Mouse (Mus musculus) stomach, embryonic 15.5 days (tissue): ENCODE measurements at regions not wholly inside any gene's neighbourhood (a gene's known extent, or its start where the extent isn't known, plus 50 kb on each side); places are given as distances from the start of the nearest gene placed in this dataset.
A peak's percentile ranks its signal among the peaks of the same experiment; 100 is the strongest.

ENCODE experiments used
- ATAC-seq: fragments of 200-750 bp; cut with Nextera tagmentation; 2 replicates; pipeline ENCODE4 v1.8.0; 2017; ENCODE audit warnings: low read depth, moderate number of reproducible peaks, moderate TSS enrichment; ENCODE audit not compliant: insufficient read depth, low FRiP score
- H3K27ac ChIP-seq: fragments of 300-500 bp; sonication (generic); 2 replicates; pipeline ENCODE4 v1.5.1; 2015; ENCODE audit warnings: mild to moderate bottlenecking, inconsistent platforms
- H3K27me3 ChIP-seq: fragments of 300-500 bp; sonication (generic); replicated peaks from 2 replicates; pipeline ENCODE4 v1.6.1; 2015; ENCODE audit warnings: inconsistent platforms
- H3K36me3 ChIP-seq: fragments of 300-500 bp; sonication (generic); 2 replicates; pipeline ENCODE4 v1.6.1; 2015; ENCODE audit warnings: inconsistent platforms
- H3K4me1 ChIP-seq: fragments of 300-500 bp; sonication (generic); 2 replicates; pipeline ENCODE4 v1.6.1; 2015; ENCODE audit warnings: inconsistent platforms
- H3K4me2 ChIP-seq: fragments of 300-500 bp; sonication (generic); 2 replicates; pipeline ENCODE4 v1.6.1; 2015; ENCODE audit warnings: mild to moderate bottlenecking, inconsistent platforms
- H3K4me3 ChIP-seq: fragments of 300-500 bp; sonication (generic); replicated peaks from 2 replicates; pipeline ENCODE4 v1.5.1; 2015; ENCODE audit warnings: inconsistent platforms
- H3K9ac ChIP-seq: fragments of 300-500 bp; sonication (generic); 2 replicates; pipeline ENCODE4 v1.6.1; 2015; ENCODE audit warnings: inconsistent platforms
- H3K9me3 ChIP-seq: fragments of 300-500 bp; sonication (generic); 2 replicates; pipeline ENCODE4 v1.6.1; 2016; ENCODE audit warnings: inconsistent platforms
- WGBS: fragments of 180-500 bp; shearing (Covaris S2); methylation state at CpG from one replicate; pipeline ENCODE4 v1.1.7; 2015; 5-methylcytosine and 5-hydroxymethylcytosine counted together

DNA sequence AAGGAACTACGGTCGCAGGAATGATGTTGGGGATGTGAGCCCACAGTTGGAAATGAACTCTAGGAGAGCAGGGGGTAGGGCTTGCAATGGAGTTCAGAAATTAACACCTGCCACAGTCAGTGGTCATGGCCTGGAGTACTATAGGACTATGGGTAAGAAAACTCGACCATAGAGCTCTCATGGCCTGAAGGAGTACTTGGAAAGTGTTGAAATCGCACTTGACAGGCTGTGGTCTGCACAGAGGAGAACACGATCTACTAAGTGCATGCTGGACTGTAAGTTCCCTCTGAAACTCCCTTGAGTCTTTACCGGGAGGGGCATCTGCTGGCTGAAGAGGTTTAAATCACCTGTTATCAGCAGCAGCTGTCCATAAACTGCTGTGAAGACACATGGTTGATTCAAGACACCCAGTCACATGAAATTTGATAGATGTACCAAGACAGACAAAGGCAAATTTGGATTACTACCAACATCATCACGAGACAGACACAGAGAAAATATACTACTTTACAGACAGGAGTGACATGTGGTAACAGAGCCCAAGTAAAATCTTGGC, 430.6 kb downstream of the Irx1 start:
- WGBS, result 75% methylated on average over 7 of the region's 7 CpGs
- ATAC-seq, result no peak
- no peak overlapping the region for H3K27ac ChIP-seq

GRCm38 (mm10) chr13:71529397-71530122, 434.0 kb downstream of the Irx1 start:
- H3K27me3 ChIP-seq, result no peaks in the 10 kb centered on the region
- no peak overlapping the region for H3K9ac ChIP-seq
- no peaks in the 10 kb centered on the region for H3K4me1 ChIP-seq
- ATAC-seq, result 0 out of 2 replicates have a peak, but pooled peaks have one; percentile 22
- no peak overlapping the region for H3K4me3 ChIP-seq
- no peak overlapping the region for H3K27ac ChIP-seq
- no peaks in the 10 kb centered on the region for H3K9me3 ChIP-seq
- WGBS, result 54% methylated on average over 14 of the region's 14 CpGs
- H3K4me2 ChIP-seq, result no peak overlapping the region
- H3K36me3 ChIP-seq, result no peaks in the 10 kb centered on the region

More for the DNA sequence above, 430.6 kb downstream of the Irx1 start:
- no peaks in the 10 kb centered on the region for H3K4me1 ChIP-seq
- no peak overlapping the region for H3K4me2 ChIP-seq
- H3K9ac ChIP-seq, result no peak overlapping the region
- no peak overlapping the region for H3K4me3 ChIP-seq
- H3K9me3 ChIP-seq, result no peaks in the 10 kb centered on the region
- no peaks in the 10 kb centered on the region for H3K27me3 ChIP-seq
- no peaks in the 10 kb centered on the region for H3K36me3 ChIP-seq

GRCm38 (mm10) chr13:71517776-71518175, 445.7 kb downstream of the Irx1 start:
- Histone ChIP-seq H3K27me3 (no peaks in the 10 kb centered on the region), H3K9me3 (no peaks in the 10 kb centered on the region), H3K9ac (no peak overlapping the region), H3K4me3 (no peak overlapping the region), H3K36me3 (no peaks in the 10 kb centered on the region), H3K27ac (no peak overlapping the region), H3K4me1 (no peaks in the 10 kb centered on the region), H3K4me2 (no peak overlapping the region)
- WGBS, result 84% methylated on average over 1 of the region's 1 CpGs
- no peak for ATAC-seq

DNA sequence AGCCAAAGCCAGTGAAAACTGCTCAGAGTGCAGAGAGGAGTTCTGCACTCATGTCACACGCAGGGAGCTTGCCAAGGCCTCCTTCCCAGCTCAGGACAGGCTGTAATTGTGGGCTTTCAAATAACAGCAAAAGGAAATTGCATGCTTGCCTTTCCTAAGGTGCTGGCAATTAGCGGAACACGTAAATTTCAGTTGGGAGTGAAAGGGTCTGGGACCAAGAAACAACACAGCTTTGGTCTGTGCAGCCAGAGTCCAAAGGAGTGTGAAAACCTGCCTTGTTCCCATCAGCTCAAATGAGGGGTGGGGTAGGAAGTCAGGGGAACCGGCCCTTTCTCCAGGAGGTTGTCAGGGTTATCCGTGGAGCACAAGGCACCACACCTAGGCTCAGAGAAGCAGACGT, 450.3 kb downstream of the Irx1 start:
- Histone ChIP-seq H3K27me3 (no peaks in the 10 kb centered on the region), H3K4me2 (no peak overlapping the region), H3K36me3 (no peaks in the 10 kb centered on the region), H3K9me3 (no peaks in the 10 kb centered on the region), H3K27ac (no peak overlapping the region), H3K9ac (no peak overlapping the region), H3K4me3 (no peak overlapping the region), H3K4me1 (no peaks in the 10 kb centered on the region)
- ATAC-seq, result no peak
- 66% methylated on average over 6 of the region's 6 CpGs for WGBS

DNA sequence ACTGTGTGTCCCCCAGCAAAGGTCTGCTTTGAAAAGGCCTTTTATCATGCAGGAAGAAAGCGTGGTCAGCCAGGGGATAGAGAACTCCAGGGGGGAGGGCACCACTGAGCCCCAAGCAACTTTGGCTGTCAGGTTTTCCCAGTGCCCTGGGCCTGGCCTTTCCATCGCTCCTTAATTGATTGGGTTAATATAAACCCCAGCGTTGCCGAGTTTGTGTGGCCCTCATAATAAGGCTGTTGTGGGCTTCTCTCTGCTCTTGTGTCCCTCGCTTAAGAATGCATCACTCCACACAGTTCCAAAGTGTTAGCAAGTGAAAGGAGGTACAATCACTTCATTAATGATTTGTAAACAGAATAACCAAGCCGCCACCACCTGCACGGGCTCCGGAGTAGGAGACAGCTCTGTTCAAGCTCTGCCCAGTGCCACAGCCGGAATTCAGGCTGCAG, 455.5 kb downstream of the Irx1 start:
- 14% methylated on average over 9 of the region's 9 CpGs for WGBS
- Histone ChIP-seq H3K36me3 (no peaks in the 10 kb centered on the region), H3K4me1 (no peaks in the 10 kb centered on the region; the same call in 1 of the 2 replicates), H3K27ac (no peak overlapping the region), H3K9ac (no peak overlapping the region), H3K9me3 (no peaks in the 10 kb centered on the region), H3K27me3 (no peaks in the 10 kb centered on the region), H3K4me3 (no peak overlapping the region), H3K4me2 (no peak overlapping the region)
- ATAC-seq, result no peak

DNA sequence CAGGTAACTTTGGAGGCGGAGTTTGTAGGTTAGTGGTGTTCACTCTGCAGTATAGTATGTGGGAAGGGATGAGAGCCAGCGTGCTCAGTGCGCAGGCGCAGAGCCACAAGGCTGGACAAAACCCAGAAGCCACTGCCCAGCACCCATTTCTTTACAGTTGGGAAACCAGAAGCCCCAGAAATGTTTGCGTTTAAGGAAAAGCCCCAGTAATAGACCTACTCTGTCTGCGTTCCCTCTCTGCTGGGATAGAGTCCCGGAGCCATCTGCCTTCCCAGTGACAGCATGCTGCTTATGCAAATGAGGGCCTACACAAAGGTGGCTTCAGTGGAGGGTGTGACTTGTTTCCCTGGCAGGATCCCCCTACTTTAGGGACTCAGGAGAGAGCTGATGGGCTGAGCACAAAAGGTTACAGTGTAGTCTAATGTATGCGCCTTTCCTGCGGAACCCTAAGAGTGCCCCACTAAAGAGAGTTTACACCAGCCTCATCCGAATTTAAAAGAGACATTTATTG, 456.0 kb downstream of the Irx1 start:
- H3K9me3 ChIP-seq, result no peaks in the 10 kb centered on the region
- 20% methylated on average over 10 of the region's 10 CpGs for WGBS
- no peak overlapping the region for H3K4me3 ChIP-seq
- no peaks in the 10 kb centered on the region; the same call in 1 of the 2 replicates for H3K4me1 ChIP-seq
- no peaks in the 10 kb centered on the region for H3K36me3 ChIP-seq
- H3K27me3 ChIP-seq, result no peaks in the 10 kb centered on the region
- no peak overlapping the region for H3K9ac ChIP-seq
- peak overlapping the region; percentile 19 for H3K4me2 ChIP-seq
- ATAC-seq, result peak; percentile 66; the same call in 1 of the 2 replicates
- H3K27ac ChIP-seq, result no peak overlapping the region

DNA sequence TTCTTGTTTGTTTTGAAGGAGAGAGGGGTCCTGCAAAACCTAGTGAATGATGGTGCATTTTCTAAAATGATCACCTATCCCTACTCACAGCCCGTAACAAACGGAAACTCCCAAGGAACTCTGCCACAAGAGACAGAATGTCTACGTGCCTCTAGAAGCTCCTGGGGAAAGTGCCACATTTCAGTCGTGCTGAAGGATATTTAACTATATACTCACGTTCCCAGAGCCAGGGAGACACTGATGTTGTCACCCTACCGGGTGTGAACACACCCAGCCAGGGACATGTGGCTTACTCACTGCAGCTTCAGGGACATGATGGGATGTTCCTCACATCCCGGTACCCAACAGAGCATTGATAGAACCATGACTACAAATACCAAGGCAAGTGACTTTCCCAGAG, 456.7 kb downstream of the Irx1 start:
- Histone ChIP-seq H3K27ac (no peak overlapping the region), H3K9ac (no peak overlapping the region), H3K9me3 (no peaks in the 10 kb centered on the region), H3K36me3 (no peaks in the 10 kb centered on the region), H3K27me3 (no peaks in the 10 kb centered on the region), H3K4me2 (peak overlapping the region; percentile 13; the same call in 1 of the 2 replicates), H3K4me1 (no peaks in the 10 kb centered on the region; the same call in 1 of the 2 replicates), H3K4me3 (no peak overlapping the region)
- WGBS, result 25% methylated on average over 7 of the region's 7 CpGs
- no peak for ATAC-seq

GRCm38 (mm10) chr13:71489773-71490172, 473.8 kb downstream of the Irx1 start:
- no peaks in the 10 kb centered on the region for H3K4me1 ChIP-seq
- no peak for ATAC-seq
- no peak overlapping the region for H3K9ac ChIP-seq
- 49% methylated on average over 6 of the region's 6 CpGs for WGBS
- H3K4me2 ChIP-seq, result no peak overlapping the region
- no peaks in the 10 kb centered on the region for H3K27me3 ChIP-seq
- H3K36me3 ChIP-seq, result no peaks in the 10 kb centered on the region
- H3K27ac ChIP-seq, result no peak overlapping the region
- H3K4me3 ChIP-seq, result no peak overlapping the region
- H3K9me3 ChIP-seq, result no peaks in the 10 kb centered on the region

DNA sequence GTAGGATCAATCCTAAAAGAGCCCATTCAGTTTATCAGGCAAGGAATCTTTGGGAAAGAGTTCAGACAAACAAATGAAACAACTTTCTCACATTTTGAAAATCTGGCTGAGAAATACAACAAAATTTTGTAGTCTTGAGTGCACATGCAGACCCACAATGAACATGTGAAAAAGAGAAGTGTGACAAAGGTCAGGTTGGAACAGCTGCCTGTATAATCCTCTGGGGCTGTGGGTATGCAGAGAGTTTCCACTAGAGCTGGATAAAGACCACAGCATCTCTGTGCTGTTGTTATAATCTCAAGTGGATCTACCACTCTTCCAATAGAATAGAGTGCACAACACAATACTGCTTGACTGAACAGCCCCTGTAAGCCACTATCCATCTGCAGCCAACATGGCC, 482.3 kb downstream of the Irx1 start:
- no peaks in the 10 kb centered on the region for H3K27me3 ChIP-seq
- H3K4me1 ChIP-seq, result no peaks in the 10 kb centered on the region
- no peak overlapping the region for H3K4me3 ChIP-seq
- no peaks in the 10 kb centered on the region for H3K36me3 ChIP-seq
- ATAC-seq, result no peak
- H3K9me3 ChIP-seq, result no peaks in the 10 kb centered on the region
- H3K27ac ChIP-seq, result no peak overlapping the region
- H3K9ac ChIP-seq, result no peak overlapping the region
- no peak overlapping the region for H3K4me2 ChIP-seq

DNA sequence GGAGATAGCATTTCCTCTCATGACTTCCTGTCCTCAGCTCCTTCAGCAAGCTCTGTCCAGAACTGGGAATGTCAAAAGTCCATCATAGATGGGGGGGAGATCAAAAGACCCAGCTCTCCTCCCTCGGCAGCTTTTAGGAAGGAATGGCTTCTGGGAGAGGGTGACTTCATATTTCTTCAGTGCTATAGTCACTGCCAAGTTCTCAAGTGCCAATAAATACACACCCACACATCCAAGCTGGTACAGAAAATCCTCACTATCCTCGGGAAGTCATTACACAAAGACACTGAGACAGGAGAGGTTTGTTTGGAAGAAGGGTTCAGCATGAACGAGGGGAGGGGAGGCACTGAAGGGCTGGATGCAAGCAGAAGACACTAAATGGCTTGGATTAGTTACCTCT, 502.0 kb downstream of the Irx1 start:
- H3K9me3 ChIP-seq, result no peaks in the 10 kb centered on the region
- WGBS, result 40% methylated on average over 3 of the region's 3 CpGs
- H3K27me3 ChIP-seq, result 0 out of 2 replicates have a peak, but pooled peaks cover 4% of the 10 kb centered on the region
- H3K36me3 ChIP-seq, result no peaks in the 10 kb centered on the region
- H3K4me2 ChIP-seq, result no peak overlapping the region
- H3K4me1 ChIP-seq, result peaks cover 6% of the 10 kb centered on the region; the same call in 1 of the 2 replicates
- H3K9ac ChIP-seq, result no peak overlapping the region
- H3K4me3 ChIP-seq, result no peak overlapping the region
- ATAC-seq, result no peak
- H3K27ac ChIP-seq, result no peak overlapping the region

GRCm38 (mm10) chr13:71460607-71461006, 502.9 kb downstream of the Irx1 start:
- H3K27me3 ChIP-seq, result 0 out of 2 replicates have a peak, but pooled peaks cover 4% of the 10 kb centered on the region

GRCm38 (mm10) chr13:71460097-71460496, 503.4 kb downstream of the Irx1 start:
- Histone ChIP-seq H3K36me3 (no peaks in the 10 kb centered on the region), H3K4me3 (no peak overlapping the region), H3K4me1 (peaks cover 6% of the 10 kb centered on the region; the same call in 1 of the 2 replicates), H3K9me3 (no peaks in the 10 kb centered on the region), H3K27me3 (0 out of 2 replicates have a peak, but pooled peaks cover 4% of the 10 kb centered on the region), H3K9ac (no peak overlapping the region), H3K27ac (no peak overlapping the region), H3K4me2 (no peak overlapping the region)
- WGBS, result 38% methylated on average over 9 of the region's 9 CpGs
- no peak for ATAC-seq

More at GRCm38 (mm10) chr13:71460607-71461006, 502.9 kb downstream of the Irx1 start:
- WGBS, result 78% methylated on average over 2 of the region's 2 CpGs
- Histone ChIP-seq H3K4me2 (no peak overlapping the region), H3K27ac (no peak overlapping the region), H3K4me3 (no peak overlapping the region), H3K4me1 (peaks cover 6% of the 10 kb centered on the region; the same call in 1 of the 2 replicates), H3K9ac (no peak overlapping the region), H3K9me3 (no peaks in the 10 kb centered on the region), H3K36me3 (no peaks in the 10 kb centered on the region)
- no peak for ATAC-seq
